Mouse (Mus musculus) right cerebral cortex, adult 2 months (tissue): ENCODE measurements around the gene Glt28d2.
"Not testable (repeated sequence)": the region's sequence is repeated elsewhere in the genome, so short reads cannot be mapped to it uniquely, and the experiment has no call there.

ENCODE experiments used
- DNase-seq, 2 experiments: peaks; one replicate each; pipeline ENCODE4 v3.0.0; 2021 to 2022; ENCODE audit warnings: low spot score in 2 of 2

Gene Glt28d2

GRCm38 (mm10) chr3:85887239-85887827, at the start of gene Glt28d2, which contains the start of gene Gm37240:
Gene Glt28d2, minus strand, starts transcription at chr3:85887516.
Gene Gm37240, minus strand, starts transcription at chr3:85887518.
- DNase-seq, result peak; percentile 60 to 64

GRCm38 (mm10) chr3:85933586-85933985, 46.3 kb upstream of the Glt28d2 start:
- no peak for DNase-seq

- DNase-seq, result no peak
Measured at GRCm38 (mm10) chr3:85931859-85932258, 44.5 kb upstream of the Glt28d2 start.

- DNase-seq, result no peak
Measured at GRCm38 (mm10) chr3:85930671-85931255, 43.4 kb upstream of the Glt28d2 start.

GRCm38 (mm10) chr3:85929711-85930110, 42.4 kb upstream of the Glt28d2 start:
- DNase-seq, result no peak

GRCm38 (mm10) chr3:85928140-85928611, 40.9 kb upstream of the Glt28d2 start:
- DNase-seq, result no peak

GRCm38 (mm10) chr3:85927296-85927695, 40.0 kb upstream of the Glt28d2 start:
- DNase-seq, result no peak

GRCm38 (mm10) chr3:85923954-85924945, 36.9 kb upstream of the Glt28d2 start:
- peak; percentile 89 to 94 for DNase-seq

GRCm38 (mm10) chr3:85923343-85923742, 36.0 kb upstream of the Glt28d2 start:
- DNase-seq, result peak in 1 of 2 experiments; percentile 4

GRCm38 (mm10) chr3:85922331-85922730, 35.0 kb upstream of the Glt28d2 start:
- DNase-seq, result no peak

- DNase-seq, result not testable (repeated sequence)
Measured at GRCm38 (mm10) chr3:85920671-85921070, 33.4 kb upstream of the Glt28d2 start.

- peak; percentile 42 to 44 for DNase-seq
Measured at GRCm38 (mm10) chr3:85917600-85917999, 30.3 kb upstream of the Glt28d2 start.

- DNase-seq, result no peak
Measured at GRCm38 (mm10) chr3:85914806-85915205, 27.5 kb upstream of the Glt28d2 start.

- DNase-seq, result no peak
Measured at GRCm38 (mm10) chr3:85907136-85907535, 19.8 kb upstream of the Glt28d2 start.

- DNase-seq, result no peak
Measured at GRCm38 (mm10) chr3:85904371-85904770, 17.1 kb upstream of the Glt28d2 start.

- no peak for DNase-seq
Measured at GRCm38 (mm10) chr3:85895020-85895419, 7.7 kb upstream of the Glt28d2 start.

GRCm38 (mm10) chr3:85891571-85891970, 4.3 kb upstream of the Glt28d2 start:
- DNase-seq, result peak; percentile 12 to 14

GRCm38 (mm10) chr3:85888221-85888671, 930 bp upstream of the Glt28d2 start:
- DNase-seq, result peak; percentile 11 to 16

GRCm38 (mm10) chr3:85886636-85887238, 579 bp downstream of the Glt28d2 start:
- peak in 1 of 2 experiments; percentile 5 for DNase-seq

GRCm38 (mm10) chr3:85885906-85886305, 1.4 kb downstream of the Glt28d2 start:
- DNase-seq, result no peak

GRCm38 (mm10) chr3:85880687-85881086, 6.6 kb downstream of the Glt28d2 start:
- DNase-seq, result no peak

- no peak for DNase-seq
Measured at GRCm38 (mm10) chr3:85880068-85880467, 7.2 kb downstream of the Glt28d2 start.
